Mouse (Mus musculus): Measurements from ENCODE around the gene Usp5.
"Not testable (repeated sequence)": the region's sequence is repeated elsewhere in the genome, so short reads cannot be mapped to it uniquely, and the experiment has no call there.

Usp5 gene

GRCm38 (mm10) chr6:124803061-124803460, 26.2 kb downstream of the Usp5 start:
- in situ Hi-C loops (cut with MboI; ENCODE audit: low pct_unique_long_range_greater_than_20kb in 1 of 2, low sequenced_read_pairs in 2 of 2, unreplicated experiment in 1 of 2): no loop called here

DNA sequence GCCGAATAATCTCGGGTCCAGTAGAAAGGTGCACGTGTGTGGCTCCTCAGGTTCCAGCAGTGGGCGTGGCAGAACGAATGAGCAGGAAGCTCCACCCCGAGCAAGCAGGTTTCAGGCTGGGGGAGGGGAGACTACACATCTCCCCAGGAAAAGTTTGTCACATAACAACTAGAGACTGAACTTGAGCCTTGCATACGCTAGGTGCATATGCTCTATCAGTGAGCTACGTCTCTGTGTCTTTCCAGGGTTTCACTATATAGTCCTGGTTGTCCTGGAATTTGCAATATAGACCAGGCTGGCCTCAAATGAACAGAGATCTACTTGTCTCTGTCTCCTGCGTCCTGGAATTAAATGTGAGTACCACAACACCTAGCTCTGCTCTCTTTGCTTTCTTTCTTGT, 26.9 kb downstream of the Usp5 start:
- in situ Hi-C loops (cut with MboI; ENCODE audit: low pct_unique_long_range_greater_than_20kb in 1 of 2, low sequenced_read_pairs in 2 of 2, unreplicated experiment in 1 of 2): not testable (repeated sequence)

GRCm38 (mm10) chr6:124796200-124796599, 33.1 kb downstream of the Usp5 start:
- in situ Hi-C loops (cut with MboI; ENCODE audit: low pct_unique_long_range_greater_than_20kb in 1 of 2, low sequenced_read_pairs in 2 of 2, unreplicated experiment in 1 of 2): no loop called here

DNA sequence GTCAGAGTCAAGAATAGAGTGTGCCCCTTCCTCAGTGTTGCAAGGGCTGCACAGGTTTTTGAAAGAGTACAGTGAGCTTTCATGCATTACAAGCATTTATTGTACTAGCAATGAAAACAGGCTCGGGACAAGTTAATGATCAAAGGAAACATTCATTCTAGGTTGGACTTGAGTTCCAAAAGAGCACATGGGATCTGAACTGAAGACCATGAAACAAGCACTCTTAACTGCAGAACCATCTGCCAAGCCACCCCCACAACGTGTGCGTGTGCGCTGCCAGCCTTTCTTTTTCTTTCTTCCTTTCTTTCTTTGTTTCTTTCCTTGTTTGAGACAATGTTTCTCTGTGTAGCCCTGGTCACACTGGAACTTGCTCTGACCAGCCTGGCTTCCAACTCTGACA, 33.5 kb downstream of the Usp5 start:
- in situ Hi-C loops (cut with MboI; ENCODE audit: low pct_unique_long_range_greater_than_20kb in 1 of 2, low sequenced_read_pairs in 2 of 2, unreplicated experiment in 1 of 2): no loop called here

GRCm38 (mm10) chr6:124791911-124792310, 37.4 kb downstream of the Usp5 start:
- in situ Hi-C loops (cut with MboI; ENCODE audit: low pct_unique_long_range_greater_than_20kb in 1 of 2, low sequenced_read_pairs in 2 of 2, unreplicated experiment in 1 of 2): no loop called here

- in situ Hi-C loops (cut with MboI; ENCODE audit: low pct_unique_long_range_greater_than_20kb in 1 of 2, low sequenced_read_pairs in 2 of 2, unreplicated experiment in 1 of 2): no loop called here
Observed at GRCm38 (mm10) chr6:124790121-124790520, 39.2 kb downstream of the Usp5 start.

DNA sequence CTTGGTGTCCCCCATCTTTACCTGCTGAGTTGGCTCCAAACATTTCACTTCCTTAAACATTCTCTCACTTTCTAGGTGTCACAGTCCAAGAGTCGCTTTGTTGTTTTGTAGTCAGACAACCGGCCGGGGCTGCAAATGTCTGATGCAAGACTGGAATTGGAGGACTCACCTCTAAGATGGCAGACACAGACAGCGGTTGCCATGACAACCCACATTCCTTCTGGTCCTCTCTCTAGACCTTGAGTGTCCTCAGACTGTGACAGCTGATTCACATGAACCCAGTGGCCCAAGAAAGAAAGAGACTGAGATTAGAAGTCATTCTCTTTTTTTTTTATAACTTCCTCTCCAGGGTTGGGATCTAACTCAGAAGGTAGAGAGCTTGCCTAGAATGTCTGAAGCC, 39.8 kb downstream of the Usp5 start:
- in situ Hi-C loops (cut with MboI; ENCODE audit: low pct_unique_long_range_greater_than_20kb in 1 of 2, low sequenced_read_pairs in 2 of 2, unreplicated experiment in 1 of 2): no loop called here

GRCm38 (mm10) chr6:124787722-124788121, 41.6 kb downstream of the Usp5 start:
- in situ Hi-C loops (cut with MboI; ENCODE audit: low pct_unique_long_range_greater_than_20kb in 1 of 2, low sequenced_read_pairs in 2 of 2, unreplicated experiment in 1 of 2): no loop called here

- in situ Hi-C loops (cut with MboI; ENCODE audit: low pct_unique_long_range_greater_than_20kb in 1 of 2, low sequenced_read_pairs in 2 of 2, unreplicated experiment in 1 of 2): no loop called here
Observed at GRCm38 (mm10) chr6:124786756-124787420, 42.4 kb downstream of the Usp5 start.

DNA sequence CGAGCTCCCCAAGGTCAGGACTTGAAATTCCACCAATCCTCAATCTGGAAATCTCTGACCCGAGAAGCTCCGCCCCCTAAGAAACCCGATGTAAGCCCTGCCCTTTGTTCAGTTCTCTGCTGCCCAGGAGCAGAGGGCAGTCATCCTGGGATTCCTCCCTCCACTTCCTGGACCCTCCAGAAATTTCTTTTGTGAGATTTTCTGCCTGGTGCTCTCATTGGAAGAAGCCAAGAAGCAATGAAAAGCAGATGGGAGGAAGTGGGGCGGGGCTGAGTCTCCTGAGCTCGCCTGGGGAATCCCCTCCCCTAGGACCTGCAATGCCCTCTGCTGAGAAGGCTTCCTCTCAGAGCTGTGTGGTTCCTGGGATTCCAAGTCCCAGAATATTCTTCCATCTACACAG, 46.8 kb downstream of the Usp5 start:
- in situ Hi-C loops (cut with MboI; ENCODE audit: low pct_unique_long_range_greater_than_20kb in 1 of 2, low sequenced_read_pairs in 2 of 2, unreplicated experiment in 1 of 2): no loop called here

- in situ Hi-C loops (cut with MboI; ENCODE audit: low pct_unique_long_range_greater_than_20kb in 1 of 2, low sequenced_read_pairs in 2 of 2, unreplicated experiment in 1 of 2): no loop called here
Observed at GRCm38 (mm10) chr6:124780917-124781316, 48.4 kb downstream of the Usp5 start.

- in situ Hi-C loops (cut with MboI; ENCODE audit: low pct_unique_long_range_greater_than_20kb in 1 of 2, low sequenced_read_pairs in 2 of 2, unreplicated experiment in 1 of 2): no loop called here
Observed at GRCm38 (mm10) chr6:124779984-124780416, 49.3 kb downstream of the Usp5 start.

GRCm38 (mm10) chr6:124779222-124779983, 49.9 kb downstream of the Usp5 start, which contains the start of gene Lrrc23:
Gene Lrrc23 (minus strand): TSS chr6:124779727.
- in situ Hi-C loops (cut with MboI; ENCODE audit: low pct_unique_long_range_greater_than_20kb in 1 of 2, low sequenced_read_pairs in 2 of 2, unreplicated experiment in 1 of 2): no loop called here

DNA sequence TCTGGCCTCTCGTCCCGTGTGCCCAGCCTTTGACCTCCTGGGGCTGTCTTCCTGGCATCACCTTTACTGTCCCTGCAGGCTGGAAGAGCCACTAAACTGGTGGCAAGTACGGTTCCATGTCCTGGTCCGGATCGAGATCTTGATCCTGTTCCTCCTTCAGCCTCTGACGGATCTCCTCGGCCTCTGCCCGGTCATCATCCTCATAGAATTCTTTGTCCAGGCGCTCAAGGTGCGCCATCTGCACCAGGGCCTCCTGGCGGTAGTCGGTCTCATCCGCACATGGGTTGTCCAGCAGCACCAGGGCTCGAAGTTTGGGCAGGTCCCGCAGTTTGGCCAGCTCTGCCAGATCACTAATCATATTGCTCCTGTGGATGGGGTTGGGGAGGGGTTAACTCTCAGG, 58.8 kb downstream of the Usp5 start:
- in situ Hi-C loops (cut with MboI; ENCODE audit: low pct_unique_long_range_greater_than_20kb in 1 of 2, low sequenced_read_pairs in 2 of 2, unreplicated experiment in 1 of 2): loop anchor here in 1 of 2 experiments (25.0 kb wide), 1 partner anchor 283 kb away; the partner anchor contains the start of gene C1rl

GRCm38 (mm10) chr6:124770013-124770412, 59.3 kb downstream of the Usp5 start:
- in situ Hi-C loops (cut with MboI; ENCODE audit: low pct_unique_long_range_greater_than_20kb in 1 of 2, low sequenced_read_pairs in 2 of 2, unreplicated experiment in 1 of 2): loop anchor here in 1 of 2 experiments (25.0 kb wide), 1 partner anchor 283 kb away; the partner anchor contains the start of gene C1rl

DNA sequence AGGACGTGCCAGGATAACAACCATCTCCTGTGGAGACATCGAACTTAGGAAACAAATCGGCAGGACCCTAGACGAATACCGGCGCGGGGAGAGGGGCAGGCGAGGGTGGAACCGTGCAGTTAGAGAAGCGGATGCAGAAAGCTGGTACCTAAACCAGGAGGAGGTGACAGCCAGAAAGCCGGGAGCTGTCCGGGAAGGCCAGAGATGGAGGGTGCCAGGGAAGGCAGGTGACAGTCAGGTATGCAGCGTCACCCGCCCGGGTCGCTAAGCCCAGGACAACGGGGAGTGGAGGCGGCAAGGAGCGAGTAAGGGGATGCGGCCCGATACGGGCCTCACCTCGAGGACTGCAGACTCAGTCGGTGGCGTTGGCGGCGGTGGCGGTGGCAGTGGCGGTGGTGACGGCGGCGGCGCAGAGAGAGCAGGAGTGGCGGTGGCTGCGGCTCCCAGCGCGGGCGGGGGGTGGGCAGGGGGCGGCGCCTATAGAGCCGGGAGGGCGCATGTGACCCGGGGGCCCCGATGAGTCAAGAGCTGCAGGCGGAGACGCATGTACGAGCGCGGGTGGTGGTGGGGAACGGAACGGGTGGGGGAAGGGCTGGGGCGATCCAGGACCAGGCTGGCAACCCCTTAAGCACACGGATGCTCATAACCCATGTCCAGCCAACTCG, 60.1 kb downstream of the Usp5 start, which contains the start of gene Eno2:
Eno2 (minus strand) TSS at position 573 of the 665 bp plus-strand sequence.
- in situ Hi-C loops (cut with MboI; ENCODE audit: low pct_unique_long_range_greater_than_20kb in 1 of 2, low sequenced_read_pairs in 2 of 2, unreplicated experiment in 1 of 2): loop anchor here (10.0 to 25.0 kb wide), 2 partner anchors 114 to 282 kb away; partner anchors contain the start of gene C1rl (in 1 of the 2)

DNA sequence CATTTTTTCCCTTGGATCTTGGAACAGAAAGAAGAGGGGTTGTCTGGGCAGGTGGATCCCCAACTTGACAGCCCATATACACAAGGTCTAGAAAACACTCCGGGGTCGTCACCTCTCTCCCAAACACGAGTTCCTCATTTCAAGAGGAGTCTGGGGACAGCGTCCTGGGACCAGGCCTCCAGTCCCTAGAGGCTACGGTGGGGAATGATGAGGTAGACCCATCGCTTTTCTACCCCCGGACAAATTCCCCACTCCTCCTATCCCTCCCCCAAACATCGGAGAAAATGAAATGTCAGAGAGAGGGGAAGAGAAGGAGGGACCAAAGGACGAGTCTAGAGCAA, 60.6 kb downstream of the Usp5 start:
- in situ Hi-C loops (cut with MboI; ENCODE audit: low pct_unique_long_range_greater_than_20kb in 1 of 2, low sequenced_read_pairs in 2 of 2, unreplicated experiment in 1 of 2): loop anchor here (10.0 to 25.0 kb wide), 2 partner anchors 114 to 281 kb away; partner anchors contain the start of gene C1rl (in 1 of the 2)

GRCm38 (mm10) chr6:124767920-124768703, 61.2 kb downstream of the Usp5 start:
- in situ Hi-C loops (cut with MboI; ENCODE audit: low pct_unique_long_range_greater_than_20kb in 1 of 2, low sequenced_read_pairs in 2 of 2, unreplicated experiment in 1 of 2): loop anchor here (10.0 to 25.0 kb wide), 2 partner anchors 113 to 281 kb away; partner anchors contain the start of gene C1rl (in 1 of the 2)
